Mouse (Mus musculus) CH12.LX (cell line): Measurements from ENCODE around the gene Rer1.

ENCODE experiments used
- CHD1 ChIP-seq: IDR thresholded peaks from 2 replicates; pipeline ENCODE4 v1.6.1; 2012; ENCODE audit warnings: low read depth, low read length, improper control_type of control experiment, inconsistent platforms
- CTCF ChIP-seq, 2 experiments: IDR thresholded peaks in 1 of 2; conservative IDR thresholded peaks in 1 of 2; 2 replicates each; pipeline ENCODE4 v1.5.1; 2011 to 2012; ENCODE audit warnings: low read depth in 2 of 2, low read length in 2 of 2, improper control_type of control experiment in 1 of 2, inconsistent platforms in 1 of 2, mild to moderate bottlenecking in 1 of 2, moderate library complexity in 1 of 2
- E2F4 ChIP-seq: IDR thresholded peaks from 2 replicates; pipeline ENCODE4 v1.6.1; 2011; ENCODE audit warnings: low read depth, low read length, improper control_type of control experiment; ENCODE audit not compliant: insufficient replicate concordance
- EP300 ChIP-seq: IDR thresholded peaks from 2 replicates; pipeline ENCODE4 v1.6.1; 2011; ENCODE audit warnings: low read length, improper control_type of control experiment
- GABPA ChIP-seq: IDR thresholded peaks from 2 replicates; pipeline ENCODE4 v1.6.1; 2012; ENCODE audit warnings: low read depth, low read length, improper control_type of control experiment, inconsistent platforms; ENCODE audit not compliant: insufficient replicate concordance
- HCFC1 ChIP-seq: IDR thresholded peaks from 2 replicates; pipeline ENCODE4 v1.6.1; 2012; ENCODE audit warnings: low read depth, mild to moderate bottlenecking, inconsistent platforms, low read length, improper control_type of control experiment
- MAFK ChIP-seq: IDR thresholded peaks from 2 replicates; pipeline ENCODE4 v1.6.1; 2011; ENCODE audit warnings: low read length, improper control_type of control experiment; ENCODE audit not compliant: insufficient replicate concordance
- MXI1 ChIP-seq: IDR thresholded peaks from 2 replicates; pipeline ENCODE4 v1.6.1; 2011; ENCODE audit warnings: mild to moderate bottlenecking, low read depth, low read length, improper control_type of control experiment
- NELFE ChIP-seq: IDR thresholded peaks from 2 replicates; pipeline ENCODE4 v1.6.1; 2011; ENCODE audit warnings: low read depth, low read length, improper control_type of control experiment
- POLR2A ChIP-seq: IDR thresholded peaks from 2 replicates; pipeline ENCODE4 v1.6.1; 2011; ENCODE audit warnings: low read depth, mild to moderate bottlenecking, improper control_type of control experiment, low read length
- POLR2AphosphoS2 ChIP-seq: IDR thresholded peaks from 2 replicates; pipeline ENCODE4 v1.6.1; 2011; ENCODE audit warnings: low read depth, low read length, improper control_type of control experiment
- RAD21 ChIP-seq: IDR thresholded peaks from 2 replicates; pipeline ENCODE4 v1.6.1; 2011; ENCODE audit warnings: low read depth, mild to moderate bottlenecking, low read length, improper control_type of control experiment, moderate library complexity
- USF1 ChIP-seq: IDR thresholded peaks from 2 replicates; pipeline ENCODE4 v1.6.1; 2014; ENCODE audit warnings: low read depth, mild to moderate bottlenecking, inconsistent platforms, low read length, improper control_type of control experiment

- TF ChIP-seq CTCF (conservative IDR thresholded peaks at IDR 0.05 in 1 of 2, IDR thresholded peaks at IDR 0.05 in 1 of 2; ENCODE audit: low read depth in 2 of 2, low read length in 2 of 2) (peak in 1 of 2 experiments; percentile 23; a peak in 1 of 4 replicates), NELFE (no peak), MAFK (no peak), RAD21 (peak; percentile 27), POLR2AphosphoS2 (no peak), EP300 (no peak), MXI1 (no peak), POLR2A (no peak), USF1 (no peak), E2F4 (no peak), HCFC1 (no peak), GABPA (no peak), CHD1 (no peak)
These were observed 33.9 kb upstream of the Rer1 start for GRCm38 (mm10) chr4:155120038-155120437.
